Mouse (Mus musculus): ENCODE measurements around the gene Gpc1. TPM values are rescaled to one million over a fixed set of nuclear protein-coding genes. Genes with fewer than 3 reads are reported as not detected.
A peak's percentile ranks its signal among the peaks of the same experiment; 100 is the strongest.

The Gpc1 gene
- polyA plus RNA-seq, 1 experiment from 2014 or later: 66.1 TPM

DNA sequence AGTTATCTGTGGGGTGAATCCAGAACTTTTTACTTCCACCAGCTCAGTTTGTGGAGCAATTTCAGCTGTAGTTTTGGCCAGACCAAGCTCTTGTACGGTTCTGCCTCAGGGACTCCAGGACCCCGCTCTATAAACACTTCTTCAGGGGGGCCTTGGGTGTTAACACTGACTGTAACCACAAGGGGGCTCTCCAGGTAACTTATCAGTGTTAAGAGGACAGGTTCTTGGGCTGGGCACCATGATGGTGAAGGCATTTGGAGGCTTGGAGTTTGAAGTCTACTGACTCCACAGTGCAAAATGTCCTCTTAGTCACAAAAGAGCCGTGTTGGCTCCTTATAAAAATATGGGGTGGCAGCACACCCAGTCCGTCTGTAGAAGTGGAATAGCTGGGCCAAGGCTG, 77.6 kb downstream of the Gpc1 start:
- WGBS: 63% methylated on average over 4 of the region's 4 CpGs
- peaks cover 7% of the 10 kb centered on the region; the same call in 1 of the 2 replicates for H3K36me3 ChIP-seq (replicated peaks; ENCODE audit: control insufficient read depth, insufficient read depth)
- no peak overlapping the region for H3K27ac ChIP-seq
- H3K4me2 ChIP-seq (replicated peaks): no peak overlapping the region
- H3K4me3 ChIP-seq (replicated peaks; ENCODE audit: low read length): no peak overlapping the region
- ATAC-seq (ENCODE audit: low FRiP score) (no peak), DNase-seq (ENCODE audit: low spot score) (no peak)
- H3K27me3 ChIP-seq (ENCODE audit: control insufficient read depth, insufficient read depth, low read length): no peaks in the 10 kb centered on the region
- peaks cover 41% of the 10 kb centered on the region for H3K4me1 ChIP-seq (replicated peaks; ENCODE audit: control insufficient read depth, insufficient read depth, low read length)
- no peaks in the 10 kb centered on the region for H3K9me3 ChIP-seq (ENCODE audit: control insufficient read depth, low read length)
- H3K9ac ChIP-seq: no peak overlapping the region

MicroRNAs encoded within 50 kb of the gene (microRNA counts, 519-probe panel; counts per million panel counts)
- microRNA mmu-miR-149: 5,897 counts per million, percentile 76 among the panel's probes with 10 or more counts

Small RNAs within 50 kb of the gene (microRNA-seq; reads per million reads assigned to microRNA genes)
- 16,541 reads per million, percentile 98 among the genes with 10 or more reads in this experiment for gene Mir149

Other genes starting within 250 kb of the Gpc1 start
- not detected in 2 replicates for gene Olfr1412, start 245.9 kb upstream of the Gpc1 start, polyA plus RNA-seq (2014; fragmentation: Nextera tagmentation; extraction: Ambion mirVana)
- gene Olfr1411, start 237.2 kb upstream of the Gpc1 start, polyA plus RNA-seq (2014; fragmentation: Nextera tagmentation; extraction: Ambion mirVana): not detected in 2 replicates
- not detected in 2 replicates for gene Olfr1410, start 225.9 kb upstream of the Gpc1 start, polyA plus RNA-seq (2014; fragmentation: Nextera tagmentation; extraction: Ambion mirVana)
- gene Olfr12, start 213.9 kb upstream of the Gpc1 start, polyA plus RNA-seq (2014; fragmentation: Nextera tagmentation; extraction: Ambion mirVana): not detected in 2 replicates
- 553 and 683 TPM in 2 replicates for gene Cops9, start 189.7 kb upstream of the Gpc1 start, polyA plus RNA-seq (2014; fragmentation: Nextera tagmentation; extraction: Ambion mirVana)
- 0.31 TPM in 1 of 2 replicates, not detected in the other for gene Otos, start 182.8 kb upstream of the Gpc1 start, polyA plus RNA-seq (2014; fragmentation: Nextera tagmentation; extraction: Ambion mirVana)
- 1.2 and 1.5 TPM in 2 replicates for gene Ankmy1, start 71.3 kb downstream of the Gpc1 start, polyA plus RNA-seq (2014; fragmentation: Nextera tagmentation; extraction: Ambion mirVana)
- 12.2 and 12.4 TPM in 2 replicates for gene Dusp28, start 75.3 kb downstream of the Gpc1 start, polyA plus RNA-seq (2014; fragmentation: Nextera tagmentation; extraction: Ambion mirVana)
- gene Rnpepl1, start 79.1 kb downstream of the Gpc1 start, polyA plus RNA-seq (2014; fragmentation: Nextera tagmentation; extraction: Ambion mirVana): 29.1 and 29.2 TPM in 2 replicates
- gene Capn10, start 102.7 kb downstream of the Gpc1 start, polyA plus RNA-seq (2014; fragmentation: Nextera tagmentation; extraction: Ambion mirVana): 48.2 and 50.6 TPM in 2 replicates
- gene Gpr35, start 119.2 kb downstream of the Gpc1 start, polyA plus RNA-seq (2014; fragmentation: Nextera tagmentation; extraction: Ambion mirVana): 0.32 and 0.98 TPM in 2 replicates
- gene Aqp12, start 174.7 kb downstream of the Gpc1 start, polyA plus RNA-seq (2014; fragmentation: Nextera tagmentation; extraction: Ambion mirVana): not detected in 2 replicates